Mouse (Mus musculus): ENCODE results near the gene Gm17018.

DNA sequence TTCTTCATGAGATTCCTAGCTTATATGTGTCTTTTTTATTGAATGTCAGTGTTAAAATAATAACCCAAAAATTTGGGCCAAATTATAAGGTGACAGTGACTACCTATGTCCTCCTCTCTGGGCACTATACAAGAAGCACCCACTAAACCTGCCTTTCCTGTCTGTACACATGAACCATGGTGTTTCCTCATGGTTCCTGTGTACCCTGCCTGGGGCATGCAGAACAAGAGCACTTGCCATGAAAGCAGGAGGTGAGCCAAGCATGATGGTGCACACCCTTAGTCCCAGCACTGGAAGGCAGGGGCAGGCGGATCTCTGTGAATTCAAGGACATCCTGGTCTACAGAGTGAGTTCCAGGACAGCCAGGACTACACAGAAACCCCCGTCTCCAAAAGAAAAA, 45.1 kb upstream of the Gm17018 start:
- TF ChIP-seq CTCF (IDR thresholded peaks at IDR 0.05; ENCODE audit: insufficient read depth, low read depth, low read length) (no peak), POLR2A (IDR thresholded peaks at IDR 0.05; ENCODE audit: insufficient read depth, low read depth, low read length) (no peak)
